Mouse (Mus musculus) embryonic facial prominence, embryonic 15.5 days (tissue): ENCODE measurements around the gene Scamp1. TPM values are rescaled to one million over a fixed set of nuclear protein-coding genes. Genes with fewer than 3 reads are reported as not detected.
A peak's percentile ranks its signal among the peaks of the same experiment; 100 is the strongest.

ENCODE experiments used
- ATAC-seq: fragments of 200-750 bp; cut with Nextera tagmentation; 2 replicates; pipeline ENCODE4 v1.8.0; 2017; ENCODE audit warnings: low read depth, moderate TSS enrichment; ENCODE audit not compliant: insufficient number of reproducible peaks, low FRiP score, low TSS enrichment
- H3K27ac ChIP-seq: fragments of 300-500 bp; sonication (generic); replicated peaks from 2 replicates; pipeline ENCODE4 v1.5.1; 2015; ENCODE audit warnings: mild to moderate bottlenecking, inconsistent platforms
- H3K27me3 ChIP-seq: fragments of 300-500 bp; sonication (generic); 2 replicates; pipeline ENCODE4 v1.6.1; 2015; ENCODE audit warnings: inconsistent platforms
- H3K36me3 ChIP-seq: fragments of 300-500 bp; sonication (generic); 2 replicates; pipeline ENCODE4 v1.6.1; 2015; ENCODE audit warnings: mild to moderate bottlenecking, inconsistent platforms
- H3K4me1 ChIP-seq: fragments of 300-500 bp; sonication (generic); 2 replicates; pipeline ENCODE4 v1.6.1; 2015; ENCODE audit warnings: inconsistent platforms
- H3K4me2 ChIP-seq: fragments of 300-500 bp; sonication (generic); replicated peaks from 2 replicates; pipeline ENCODE4 v1.6.1; 2015; ENCODE audit warnings: mild to moderate bottlenecking, inconsistent platforms
- H3K4me3 ChIP-seq: fragments of 300-500 bp; sonication (generic); replicated peaks from 2 replicates; pipeline ENCODE4 v1.5.1; 2015; ENCODE audit warnings: mild to moderate bottlenecking, inconsistent platforms
- H3K9ac ChIP-seq: fragments of 300-500 bp; sonication (generic); 2 replicates; pipeline ENCODE4 v1.6.1; 2015; ENCODE audit warnings: inconsistent platforms
- H3K9me3 ChIP-seq: fragments of 300-500 bp; sonication (generic); replicated peaks from 2 replicates; pipeline ENCODE4 v1.6.1; 2016; ENCODE audit warnings: inconsistent platforms
- WGBS: fragments of 180-500 bp; shearing (Covaris S2); methylation state at CpG from one replicate; pipeline ENCODE4 v1.1.7; 2015; 5-methylcytosine and 5-hydroxymethylcytosine counted together
- polyA plus RNA-seq: library from polyadenylated mRNA; unstranded; fragments of >200 nt; fragmentation: Nextera tagmentation; extraction: Ambion mirVana; gene quantifications from 2 replicates; pipeline ENCODE4 v1.2.1, GENCODE M21; 2015

Gene Scamp1
- polyA plus RNA-seq, 1 experiment from 2014 or later, result 36.7 TPM

GRCm38 (mm10) chr13:94306277-94306967, 20.8 kb upstream of the Scamp1 start:
- no peak overlapping the region for H3K27ac ChIP-seq
- H3K9me3 ChIP-seq, result no peaks in the 10 kb centered on the region
- peak overlapping the region; percentile 24 for H3K4me3 ChIP-seq
- peaks cover 16% of the 10 kb centered on the region; the same call in 1 of the 2 replicates for H3K4me1 ChIP-seq
- ATAC-seq, result peak; percentile 87
- no peaks in the 10 kb centered on the region for H3K36me3 ChIP-seq
- peak overlapping the region; percentile 44 for H3K4me2 ChIP-seq
- H3K9ac ChIP-seq, result 0 out of 2 replicates have a peak overlapping the region, but pooled peaks have one; percentile 18
- H3K27me3 ChIP-seq, result no peaks in the 10 kb centered on the region
- 30% methylated on average over 18 of the region's 18 CpGs for WGBS

GRCm38 (mm10) chr13:94300946-94301538, 15.4 kb upstream of the Scamp1 start:
- WGBS, result 55% methylated on average over 7 of the region's 7 CpGs

GRCm38 (mm10) chr13:94300232-94300631, 14.6 kb upstream of the Scamp1 start:
- Histone ChIP-seq H3K9me3 (no peaks in the 10 kb centered on the region), H3K27ac (no peak overlapping the region), H3K36me3 (no peaks in the 10 kb centered on the region), H3K4me2 (no peak overlapping the region), H3K27me3 (no peaks in the 10 kb centered on the region), H3K4me3 (no peak overlapping the region), H3K9ac (no peak overlapping the region), H3K4me1 (no peaks in the 10 kb centered on the region)
- ATAC-seq, result no peak
- WGBS, result 91% methylated on average over 4 of the region's 4 CpGs

More at GRCm38 (mm10) chr13:94300946-94301538, 15.4 kb upstream of the Scamp1 start:
- Histone ChIP-seq H3K4me2 (no peak overlapping the region), H3K27me3 (no peaks in the 10 kb centered on the region), H3K4me3 (no peak overlapping the region), H3K4me1 (peaks cover 4% of the 10 kb centered on the region; the same call in 1 of the 2 replicates), H3K27ac (no peak overlapping the region), H3K9ac (no peak overlapping the region), H3K36me3 (no peaks in the 10 kb centered on the region), H3K9me3 (no peaks in the 10 kb centered on the region)
- no peak for ATAC-seq

- H3K4me1 ChIP-seq, result no peaks in the 10 kb centered on the region
- H3K4me3 ChIP-seq, result no peak overlapping the region
- 60% methylated on average over 4 of the region's 4 CpGs for WGBS
- ATAC-seq, result no peak
- H3K36me3 ChIP-seq, result no peaks in the 10 kb centered on the region
- no peak overlapping the region for H3K4me2 ChIP-seq
- no peaks in the 10 kb centered on the region for H3K9me3 ChIP-seq
- H3K27me3 ChIP-seq, result no peaks in the 10 kb centered on the region
- no peak overlapping the region for H3K9ac ChIP-seq
- H3K27ac ChIP-seq, result no peak overlapping the region
These were observed 12.7 kb upstream of the Scamp1 start for GRCm38 (mm10) chr13:94298401-94298800.

GRCm38 (mm10) chr13:94296371-94296770, 10.7 kb upstream of the Scamp1 start:
- no peak overlapping the region for H3K4me3 ChIP-seq
- ATAC-seq, result no peak
- no peaks in the 10 kb centered on the region for H3K36me3 ChIP-seq
- no peak overlapping the region for H3K9ac ChIP-seq
- H3K4me1 ChIP-seq, result no peaks in the 10 kb centered on the region
- no peaks in the 10 kb centered on the region for H3K27me3 ChIP-seq
- H3K4me2 ChIP-seq, result no peak overlapping the region
- H3K9me3 ChIP-seq, result no peaks in the 10 kb centered on the region
- no peak overlapping the region for H3K27ac ChIP-seq
- WGBS, result 76% methylated on average over 11 of the region's 11 CpGs

- no peak overlapping the region for H3K27ac ChIP-seq
- WGBS, result 77% methylated on average over 8 of the region's 8 CpGs
- no peaks in the 10 kb centered on the region for H3K9me3 ChIP-seq
- H3K36me3 ChIP-seq, result no peaks in the 10 kb centered on the region
- ATAC-seq, result no peak
- H3K4me2 ChIP-seq, result no peak overlapping the region
- no peaks in the 10 kb centered on the region for H3K4me1 ChIP-seq
- no peaks in the 10 kb centered on the region for H3K27me3 ChIP-seq
- no peak overlapping the region for H3K4me3 ChIP-seq
- no peak overlapping the region for H3K9ac ChIP-seq
These were observed 10.3 kb upstream of the Scamp1 start for GRCm38 (mm10) chr13:94295922-94296321.

GRCm38 (mm10) chr13:94294886-94295285, 9.2 kb upstream of the Scamp1 start:
- no peaks in the 10 kb centered on the region for H3K4me1 ChIP-seq
- H3K9me3 ChIP-seq, result no peaks in the 10 kb centered on the region
- H3K4me2 ChIP-seq, result no peak overlapping the region
- H3K27ac ChIP-seq, result no peak overlapping the region
- ATAC-seq, result no peak
- no peaks in the 10 kb centered on the region for H3K27me3 ChIP-seq
- no peaks in the 10 kb centered on the region for H3K36me3 ChIP-seq
- 39% methylated on average over 3 of the region's 3 CpGs for WGBS
- no peak overlapping the region for H3K9ac ChIP-seq
- H3K4me3 ChIP-seq, result no peak overlapping the region

GRCm38 (mm10) chr13:94293911-94294310, 8.3 kb upstream of the Scamp1 start:
- no peak overlapping the region for H3K4me3 ChIP-seq
- no peaks in the 10 kb centered on the region for H3K36me3 ChIP-seq
- H3K9me3 ChIP-seq, result no peaks in the 10 kb centered on the region
- 63% methylated on average over 10 of the region's 10 CpGs for WGBS
- H3K4me2 ChIP-seq, result no peak overlapping the region
- H3K27ac ChIP-seq, result no peak overlapping the region
- no peak for ATAC-seq
- H3K27me3 ChIP-seq, result no peaks in the 10 kb centered on the region
- no peaks in the 10 kb centered on the region for H3K4me1 ChIP-seq
- no peak overlapping the region for H3K9ac ChIP-seq

GRCm38 (mm10) chr13:94286195-94286594, 538 bp upstream of the Scamp1 start:
- H3K27me3 ChIP-seq, result no peaks in the 10 kb centered on the region
- H3K4me3 ChIP-seq, result peak overlapping the region; percentile 91
- H3K27ac ChIP-seq, result no peak overlapping the region
- H3K4me2 ChIP-seq, result peak overlapping the region; percentile 79
- H3K9ac ChIP-seq, result no peak overlapping the region
- no peaks in the 10 kb centered on the region for H3K9me3 ChIP-seq
- H3K4me1 ChIP-seq, result peaks cover 13% of the 10 kb centered on the region; the same call in 1 of the 2 replicates
- 45% methylated on average over 5 of the region's 5 CpGs for WGBS
- no peaks in the 10 kb centered on the region for H3K36me3 ChIP-seq
- no peak for ATAC-seq

- Histone ChIP-seq H3K4me2 (peak overlapping the region; percentile 79), H3K4me1 (peaks cover 13% of the 10 kb centered on the region; the same call in 1 of the 2 replicates), H3K9me3 (no peaks in the 10 kb centered on the region), H3K27me3 (no peaks in the 10 kb centered on the region), H3K27ac (peak overlapping the region; percentile 88), H3K36me3 (no peaks in the 10 kb centered on the region), H3K4me3 (peak overlapping the region; percentile 91), H3K9ac (peak overlapping the region; percentile 94)
- ATAC-seq, result no peak; the same call in 1 of the 2 replicates
- WGBS, result under 1% methylated on average over 65 of the region's 65 CpGs
These were observed 951 bp downstream of the Scamp1 start for GRCm38 (mm10) chr13:94284543-94285269.

GRCm38 (mm10) chr13:94279420-94279819, 6.2 kb downstream of the Scamp1 start:
- no peak overlapping the region for H3K27ac ChIP-seq
- H3K27me3 ChIP-seq, result no peaks in the 10 kb centered on the region
- H3K9ac ChIP-seq, result no peak overlapping the region
- no peaks in the 10 kb centered on the region for H3K9me3 ChIP-seq
- no peak overlapping the region for H3K4me2 ChIP-seq
- 56% methylated on average over 5 of the region's 5 CpGs for WGBS
- peaks cover 7% of the 10 kb centered on the region; the same call in 1 of the 2 replicates for H3K4me1 ChIP-seq
- H3K4me3 ChIP-seq, result no peak overlapping the region
- no peak for ATAC-seq
- no peaks in the 10 kb centered on the region for H3K36me3 ChIP-seq
